Mouse (Mus musculus) lung, adult 2 months (tissue): ENCODE measurements at regions not wholly inside any gene's neighbourhood (a gene's known extent, or its start where the extent isn't known, plus 50 kb on each side); places are given as distances from the start of the nearest gene placed in this dataset.

ENCODE experiments used
- DNase-seq: peaks from one replicate; pipeline ENCODE4 v3.0.0; 2022
- H3K4me1 ChIP-seq: fragments of 200-500 bp; 2 replicates; pipeline ENCODE4 v1.6.1; 2011; ENCODE audit warnings: low read length; ENCODE audit not compliant: control insufficient read depth, insufficient read depth
- H3K4me3 ChIP-seq: fragments of 200-500 bp; replicated peaks from 2 replicates; pipeline ENCODE3; 2011; ENCODE audit warnings: low read depth, mild to moderate bottlenecking, control low read depth, low read length; ENCODE audit errors: extremely low read depth
- CTCF ChIP-seq: fragments of 200-500 bp; IDR thresholded peaks from 2 replicates; pipeline ENCODE4 v1.5.1; 2011; ENCODE audit warnings: mild to moderate bottlenecking, low read length, control low read depth; ENCODE audit not compliant: insufficient read depth
- POLR2A ChIP-seq: fragments of 200-500 bp; IDR thresholded peaks from 2 replicates; pipeline ENCODE4 v1.6.1; 2011; ENCODE audit warnings: low read depth, mild to moderate bottlenecking, control low read depth, low read length, borderline replicate concordance; ENCODE audit errors: extremely low read depth
- WGBS: fragments of 180-500 bp; shearing (Covaris S2); methylation state at CpG from one replicate; pipeline ENCODE4 v1.1.7; 2018; 5-methylcytosine and 5-hydroxymethylcytosine counted together

- H3K4me1 ChIP-seq: no peaks in the 10 kb centered on the region
- DNase-seq: no peak
- TF ChIP-seq CTCF: no peak
- no peak for TF ChIP-seq POLR2A
- no peak overlapping the region for H3K4me3 ChIP-seq
- WGBS: 42% methylated on average over 4 of the region's 4 CpGs
These were observed 318.2 kb downstream of the Agtpbp1 start for GRCm38 (mm10) chr13:59266854-59267253.

DNA sequence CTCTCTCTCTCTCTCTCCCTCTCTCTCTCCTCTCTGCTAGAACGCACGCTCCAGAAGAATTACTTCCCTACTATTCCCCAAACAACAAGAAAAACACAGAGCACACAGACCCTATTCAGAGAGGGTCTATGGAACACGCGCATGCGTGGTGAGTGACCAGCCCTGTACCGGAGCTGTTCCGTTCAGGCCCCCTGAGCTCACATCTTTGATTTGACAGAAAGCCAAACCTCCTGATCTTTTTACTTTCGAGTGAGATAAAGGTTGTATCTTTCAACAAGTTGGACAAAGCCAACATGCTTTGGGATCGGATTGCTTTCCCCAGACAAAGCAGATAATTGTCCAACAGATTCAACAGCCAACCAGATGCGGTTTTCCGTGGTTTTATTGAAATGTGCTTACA, 320.9 kb downstream of the Agtpbp1 start:
- H3K4me3 ChIP-seq: no peak overlapping the region
- no peak for DNase-seq
- 77% methylated on average over 11 of the region's 11 CpGs for WGBS
- H3K4me1 ChIP-seq: no peaks in the 10 kb centered on the region
- TF ChIP-seq POLR2A (no peak), CTCF (no peak)

GRCm38 (mm10) chr13:59261924-59262323, 323.1 kb downstream of the Agtpbp1 start:
- 42% methylated on average over 3 of the region's 3 CpGs for WGBS
- DNase-seq: no peak

GRCm38 (mm10) chr13:59255798-59256435, 329.1 kb downstream of the Agtpbp1 start:
- H3K4me1 ChIP-seq: no peaks in the 10 kb centered on the region
- no peak for DNase-seq
- WGBS: 86% methylated on average over 12 of the region's 12 CpGs
- TF ChIP-seq POLR2A: no peak
- H3K4me3 ChIP-seq: no peak overlapping the region

More at GRCm38 (mm10) chr13:59261924-59262323, 323.1 kb downstream of the Agtpbp1 start:
- no peak for TF ChIP-seq POLR2A
- TF ChIP-seq CTCF: no peak
- no peak overlapping the region for H3K4me3 ChIP-seq
- H3K4me1 ChIP-seq: no peaks in the 10 kb centered on the region

- TF ChIP-seq CTCF: no peak
- TF ChIP-seq POLR2A: no peak
- WGBS: 63% methylated on average over 13 of the region's 13 CpGs
- DNase-seq: no peak
- H3K4me1 ChIP-seq: no peaks in the 10 kb centered on the region
- H3K4me3 ChIP-seq: no peak overlapping the region
These were observed 331.1 kb downstream of the Agtpbp1 start for GRCm38 (mm10) chr13:59253667-59254558.

DNA sequence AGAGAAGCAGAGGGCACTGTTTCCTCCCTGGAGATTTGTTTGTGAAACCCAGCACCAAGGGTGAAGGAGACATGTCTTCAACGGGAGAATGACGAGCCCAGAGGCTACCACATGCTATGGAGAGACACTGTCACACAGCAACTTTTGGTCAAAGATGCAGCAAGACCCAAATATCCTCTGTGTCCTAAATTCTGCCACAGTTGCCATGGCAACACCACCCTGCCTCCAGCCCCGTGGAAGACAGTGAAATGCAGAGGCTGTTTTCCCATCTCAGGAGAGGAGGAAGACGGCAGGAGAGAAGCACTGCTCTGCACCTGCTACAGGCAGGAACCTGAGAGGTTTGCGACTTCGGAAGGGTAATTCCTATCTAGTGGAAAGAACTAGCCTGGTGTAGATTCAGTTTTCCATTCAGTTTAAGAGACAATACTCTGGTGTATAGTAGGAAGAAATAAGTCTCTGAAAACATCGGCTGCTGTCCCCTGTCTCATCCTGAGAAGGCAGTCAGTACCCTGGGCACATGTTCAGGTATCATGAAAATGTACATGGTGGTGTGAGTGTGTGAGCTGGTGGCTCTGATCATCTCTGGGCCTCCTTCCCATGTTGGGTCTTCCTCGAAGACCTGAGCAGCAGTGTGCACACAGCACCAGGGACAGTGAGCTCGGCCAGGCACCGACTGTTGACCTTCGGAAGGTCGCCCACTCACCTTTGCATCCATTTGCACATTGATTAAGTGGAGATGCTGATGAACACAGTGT, 333.6 kb downstream of the Agtpbp1 start:
- no peak overlapping the region for H3K4me3 ChIP-seq
- TF ChIP-seq POLR2A: no peak
- TF ChIP-seq CTCF: no peak
- no peaks in the 10 kb centered on the region for H3K4me1 ChIP-seq
- WGBS: 60% methylated on average over 12 of the region's 12 CpGs
- no peak for DNase-seq

DNA sequence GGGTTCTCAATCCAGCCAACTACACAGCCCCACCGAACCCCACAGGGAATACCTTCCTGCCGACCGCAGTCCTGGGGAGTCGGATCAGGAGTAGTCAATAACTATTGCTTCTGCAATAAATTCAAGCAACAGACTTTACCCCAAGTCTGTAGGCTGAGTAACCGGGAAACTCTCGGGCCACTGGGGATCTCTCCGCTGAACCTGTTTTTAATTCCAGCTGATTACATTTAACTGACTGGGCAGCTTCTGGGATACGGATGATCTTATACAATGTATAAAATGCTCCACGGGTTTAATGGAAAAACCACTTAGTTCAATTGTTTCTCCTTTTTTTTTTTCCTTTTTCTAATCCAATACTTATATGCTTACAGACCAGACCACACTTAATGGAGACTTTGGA, 336.6 kb downstream of the Agtpbp1 start:
- no peak for TF ChIP-seq CTCF
- no peak for TF ChIP-seq POLR2A
- Histone ChIP-seq H3K4me3 (no peak overlapping the region), H3K4me1 (no peaks in the 10 kb centered on the region)
- WGBS: 89% methylated on average over 9 of the region's 9 CpGs
- DNase-seq: no peak

DNA sequence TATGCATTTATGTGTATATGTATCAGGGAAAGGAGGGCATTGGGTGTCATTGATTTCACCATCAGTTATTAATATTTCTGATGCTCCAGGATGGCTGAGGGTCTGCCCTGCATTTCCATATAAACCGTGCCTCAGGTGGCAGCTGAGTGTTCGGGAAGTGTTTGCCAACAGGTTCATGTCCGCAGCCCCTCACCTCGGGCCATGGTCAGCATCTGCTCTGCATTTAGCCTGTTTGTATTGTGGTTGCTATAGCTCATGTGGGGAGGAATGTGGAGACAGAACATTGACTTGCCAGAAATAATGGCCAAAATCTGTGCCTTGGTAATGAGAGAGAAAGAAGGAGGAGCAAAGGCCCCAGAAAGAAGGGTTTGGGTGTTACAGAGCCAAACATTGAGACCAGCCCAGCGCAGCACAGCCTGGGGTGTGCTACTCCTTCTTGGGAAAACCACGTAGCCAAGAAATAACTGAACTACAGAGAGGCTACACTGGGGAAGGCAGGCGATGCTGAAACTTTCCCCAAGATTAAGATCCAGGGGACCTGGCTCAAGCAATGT, 338.0 kb downstream of the Agtpbp1 start:
- no peak overlapping the region for H3K4me3 ChIP-seq
- WGBS: 79% methylated on average over 7 of the region's 7 CpGs

DNA sequence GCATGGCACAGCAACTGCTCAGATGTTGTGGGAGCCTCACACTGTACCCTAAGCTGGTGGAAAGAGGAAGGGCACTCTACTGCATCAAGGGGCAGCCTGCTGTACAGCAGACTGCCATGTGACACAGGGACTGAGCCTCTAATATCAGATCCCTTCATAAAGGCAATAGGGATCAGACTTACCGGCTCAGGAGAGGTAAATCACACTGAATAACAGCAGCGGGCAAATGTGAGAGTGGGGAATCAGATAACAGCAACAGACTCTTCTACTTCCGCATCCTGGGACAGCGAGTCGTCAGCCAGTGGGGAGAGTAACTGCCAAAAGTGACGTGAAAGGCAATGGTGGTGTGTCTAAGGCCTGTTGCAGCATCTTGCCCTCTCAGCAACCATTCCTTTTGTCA, 339.0 kb downstream of the Agtpbp1 start:
- whole genome bisulfite sequencing: 50% methylated on average over 6 of the region's 6 CpGs
- TF ChIP-seq POLR2A: no peak
- no peak for TF ChIP-seq CTCF
- DNase-seq: no peak

More for the DNA sequence above, 338.0 kb downstream of the Agtpbp1 start:
- DNase-seq: no peak
- no peaks in the 10 kb centered on the region for H3K4me1 ChIP-seq
- no peak for TF ChIP-seq POLR2A
- no peak for TF ChIP-seq CTCF

More for the DNA sequence above, 339.0 kb downstream of the Agtpbp1 start:
- H3K4me1 ChIP-seq: no peaks in the 10 kb centered on the region
- no peak overlapping the region for H3K4me3 ChIP-seq
